Mouse (Mus musculus): ENCODE measurements at regions not wholly inside any gene's neighbourhood (a gene's known extent, or its start where the extent isn't known, plus 50 kb on each side); places are given as distances from the start of the nearest gene placed in this dataset.

- Histone ChIP-seq H3K27ac (no peak overlapping the region), H3K27me3 (ENCODE audit: low read depth, poor library complexity, severe bottlenecking) (no peaks in the 10 kb centered on the region), H3K36me3 (no peaks in the 10 kb centered on the region), H3K4me3 (no peak overlapping the region), H3K9me3 (replicated peaks) (no peaks in the 10 kb centered on the region), H3K4me1 (peaks cover 3% of the 10 kb centered on the region; the same call in 1 of the 2 replicates)
- no peak for DNase-seq (ENCODE audit: low spot score)
- WGBS = 84% methylated on average over 3 of the region's 3 CpGs
Observed at GRCm38 (mm10) chr13:113500373-113500990, 117.9 kb downstream of the Snx18 start.

DNA sequence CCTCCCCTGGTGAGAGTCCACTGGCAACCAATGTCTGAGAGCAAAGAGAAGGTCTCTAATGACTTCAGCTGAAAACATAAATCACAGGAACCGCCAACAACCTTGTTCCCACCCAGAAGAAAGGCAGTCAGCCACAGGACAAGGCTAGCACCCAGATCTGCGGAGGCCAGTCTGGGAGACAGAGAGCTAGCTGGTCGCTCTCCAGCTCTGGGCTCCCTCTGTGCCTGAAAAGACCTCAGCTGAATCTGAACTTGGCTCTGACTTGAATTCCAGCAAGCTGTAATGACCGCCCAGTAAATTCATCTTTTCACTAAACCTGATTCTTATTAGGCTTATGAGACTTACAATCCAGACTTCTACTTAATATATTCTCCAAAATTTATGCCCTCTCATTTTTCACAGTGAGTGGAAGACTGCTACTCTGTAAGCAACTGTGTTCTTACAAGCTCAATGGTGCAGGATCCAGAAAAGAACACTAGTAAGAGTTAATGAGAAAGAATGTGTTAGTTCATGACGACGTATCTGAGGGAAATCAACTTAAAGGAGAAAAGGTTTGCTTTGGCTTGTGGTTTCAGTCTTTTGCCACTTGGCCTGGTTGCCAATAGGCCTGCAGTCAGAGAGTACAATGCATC, 119.2 kb downstream of the Snx18 start:
- Histone ChIP-seq H3K4me3 (no peak overlapping the region), H3K36me3 (no peaks in the 10 kb centered on the region), H3K27ac (no peak overlapping the region), H3K27me3 (ENCODE audit: low read depth, poor library complexity, severe bottlenecking) (no peaks in the 10 kb centered on the region), H3K9me3 (replicated peaks) (no peaks in the 10 kb centered on the region), H3K4me1 (peaks cover 3% of the 10 kb centered on the region; the same call in 1 of the 2 replicates)
- WGBS = 92% methylated on average over 6 of the region's 6 CpGs
- no peak for DNase-seq (ENCODE audit: low spot score)

- no peak overlapping the region for H3K27ac ChIP-seq
- H3K4me1 ChIP-seq = no peaks in the 10 kb centered on the region
- H3K9me3 ChIP-seq (replicated peaks) = no peaks in the 10 kb centered on the region
- no peaks in the 10 kb centered on the region for H3K36me3 ChIP-seq
- H3K4me3 ChIP-seq = no peak overlapping the region
- no peaks in the 10 kb centered on the region for H3K27me3 ChIP-seq (ENCODE audit: low read depth, poor library complexity, severe bottlenecking)
- WGBS = 77% methylated on average over 5 of the region's 5 CpGs
- DNase-seq (ENCODE audit: low spot score) = no peak
Observed at GRCm38 (mm10) chr13:113495595-113496285, 122.6 kb downstream of the Snx18 start.

DNA sequence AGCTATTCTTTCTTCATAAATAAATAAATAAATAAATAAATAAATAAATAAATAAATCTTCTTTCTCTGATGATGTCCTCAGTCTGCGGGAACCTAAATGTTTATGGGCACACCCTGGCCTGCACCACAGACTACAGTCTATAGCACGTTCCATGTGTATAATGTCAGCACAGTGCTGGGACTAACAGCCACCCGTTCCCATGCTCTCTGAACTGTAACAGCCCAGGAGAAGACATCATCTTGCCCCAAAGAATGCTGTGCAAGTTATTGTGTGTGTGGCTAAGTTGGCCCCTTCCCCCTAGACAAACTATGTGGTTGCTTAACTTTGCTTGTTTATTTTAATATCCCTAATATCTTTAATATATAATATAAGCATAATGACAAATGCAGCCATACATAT, 123.2 kb downstream of the Snx18 start:
- no peaks in the 10 kb centered on the region for H3K4me1 ChIP-seq
- WGBS = 90% methylated on average over 3 of the region's 3 CpGs
- no peak overlapping the region for H3K4me3 ChIP-seq
- no peak overlapping the region for H3K27ac ChIP-seq
- H3K9me3 ChIP-seq (replicated peaks) = no peaks in the 10 kb centered on the region
- DNase-seq (ENCODE audit: low spot score) = no peak
- H3K27me3 ChIP-seq (ENCODE audit: low read depth, poor library complexity, severe bottlenecking) = no peaks in the 10 kb centered on the region
- H3K36me3 ChIP-seq = no peaks in the 10 kb centered on the region

DNA sequence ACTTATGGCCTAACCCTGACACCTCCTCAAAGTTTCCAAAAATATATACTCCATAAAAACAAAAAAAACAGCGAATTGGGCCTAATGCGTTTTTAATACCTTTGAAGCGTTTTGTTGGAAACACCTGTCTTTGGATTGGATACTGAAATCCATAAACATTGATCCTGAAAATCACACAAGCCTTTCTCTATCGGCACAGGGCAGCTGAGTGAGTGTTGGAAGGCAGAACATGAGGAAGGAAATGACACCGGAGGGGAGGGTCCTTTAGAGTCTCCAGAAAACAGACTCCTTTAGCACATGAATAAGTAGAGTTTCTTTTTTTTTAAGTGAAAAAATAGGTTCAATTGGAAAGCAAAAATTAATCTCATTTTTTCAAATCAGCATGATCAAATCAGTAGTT, 123.7 kb downstream of the Snx18 start:
- H3K4me1 ChIP-seq = no peaks in the 10 kb centered on the region
- H3K27me3 ChIP-seq (ENCODE audit: low read depth, poor library complexity, severe bottlenecking) = no peaks in the 10 kb centered on the region
- no peaks in the 10 kb centered on the region for H3K36me3 ChIP-seq
- no peak for DNase-seq (ENCODE audit: low spot score)
- H3K27ac ChIP-seq = no peak overlapping the region
- no peaks in the 10 kb centered on the region for H3K9me3 ChIP-seq (replicated peaks)
- no peak overlapping the region for H3K4me3 ChIP-seq
- 91% methylated on average over 5 of the region's 5 CpGs for WGBS

DNA sequence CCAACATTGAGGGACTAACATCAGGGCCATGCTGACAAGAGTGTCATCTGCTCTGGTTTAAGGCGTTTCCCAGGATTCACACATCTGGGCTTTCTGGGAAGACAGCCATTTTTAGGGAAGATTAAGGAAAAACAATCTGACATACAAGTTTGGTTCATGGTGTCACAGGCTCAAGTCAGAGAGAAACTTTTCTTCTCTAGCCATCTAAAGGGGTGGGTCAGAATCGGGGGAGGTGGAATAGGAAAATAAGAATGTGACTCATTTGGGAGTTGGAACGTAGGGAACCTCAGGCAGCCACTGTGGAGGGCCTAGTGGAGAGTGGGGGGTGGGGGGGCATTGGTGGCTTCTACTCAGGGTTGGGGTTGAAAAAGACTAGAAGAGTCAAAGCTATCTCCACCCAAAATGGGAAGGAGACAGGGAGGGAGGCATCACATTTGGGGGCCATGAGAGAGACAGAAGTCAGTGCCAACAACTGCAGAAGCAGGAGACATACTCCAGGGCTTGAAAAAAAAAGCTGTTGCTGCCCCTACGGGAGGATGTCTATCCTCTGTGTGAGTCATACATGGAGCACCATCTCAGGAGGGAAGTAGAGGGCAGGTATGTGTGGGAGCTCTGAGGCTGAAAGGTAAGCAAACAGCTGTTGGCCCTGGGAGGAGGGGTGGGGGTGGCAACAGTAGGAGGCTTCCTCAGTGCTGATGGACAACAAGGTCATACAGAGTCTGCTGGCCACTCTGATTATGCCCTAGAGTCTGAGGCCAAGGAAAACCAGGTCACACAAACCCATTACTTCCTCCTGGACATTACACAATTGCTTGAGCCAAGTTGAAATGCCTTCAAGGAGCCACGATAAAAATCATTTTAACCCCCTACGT, 128.2 kb downstream of the Snx18 start:
- DNase-seq (ENCODE audit: low spot score) = no peak
- Histone ChIP-seq H3K27me3 (ENCODE audit: low read depth, poor library complexity, severe bottlenecking) (no peaks in the 10 kb centered on the region), H3K27ac (no peak overlapping the region), H3K4me1 (no peaks in the 10 kb centered on the region), H3K9me3 (replicated peaks) (no peaks in the 10 kb centered on the region), H3K4me3 (no peak overlapping the region), H3K36me3 (no peaks in the 10 kb centered on the region)
- WGBS = 86% methylated on average over 6 of the region's 6 CpGs

GRCm38 (mm10) chr13:113486368-113486955, 131.9 kb downstream of the Snx18 start:
- Histone ChIP-seq H3K36me3 (no peaks in the 10 kb centered on the region), H3K4me1 (peaks cover 3% of the 10 kb centered on the region; the same call in 1 of the 2 replicates), H3K4me3 (no peak overlapping the region), H3K27ac (no peak overlapping the region), H3K9me3 (replicated peaks) (no peaks in the 10 kb centered on the region), H3K27me3 (ENCODE audit: low read depth, poor library complexity, severe bottlenecking) (no peaks in the 10 kb centered on the region)
- WGBS = 79% methylated on average over 6 of the region's 6 CpGs
- no peak for DNase-seq (ENCODE audit: low spot score)

- no peak for DNase-seq (ENCODE audit: low spot score)
- H3K36me3 ChIP-seq = no peaks in the 10 kb centered on the region
- WGBS = 90% methylated on average over 7 of the region's 7 CpGs
Observed at GRCm38 (mm10) chr13:113485511-113485910, 132.9 kb downstream of the Snx18 start.

GRCm38 (mm10) chr13:113484159-113484762, 134.1 kb downstream of the Snx18 start:
- H3K4me1 ChIP-seq = peaks cover 3% of the 10 kb centered on the region; the same call in 1 of the 2 replicates
- 41% methylated on average over 10 of the region's 10 CpGs for WGBS
- H3K9me3 ChIP-seq (replicated peaks) = no peaks in the 10 kb centered on the region
- H3K27me3 ChIP-seq (ENCODE audit: low read depth, poor library complexity, severe bottlenecking) = no peaks in the 10 kb centered on the region
- DNase-seq (ENCODE audit: low spot score) = no peak
- no peaks in the 10 kb centered on the region for H3K36me3 ChIP-seq
- no peak overlapping the region for H3K27ac ChIP-seq
- no peak overlapping the region for H3K4me3 ChIP-seq

More at GRCm38 (mm10) chr13:113485511-113485910, 132.9 kb downstream of the Snx18 start:
- H3K27me3 ChIP-seq (ENCODE audit: low read depth, poor library complexity, severe bottlenecking) = no peaks in the 10 kb centered on the region
- no peaks in the 10 kb centered on the region for H3K9me3 ChIP-seq (replicated peaks)
- no peak overlapping the region for H3K27ac ChIP-seq
- H3K4me1 ChIP-seq = peaks cover 3% of the 10 kb centered on the region; the same call in 1 of the 2 replicates
- H3K4me3 ChIP-seq = no peak overlapping the region

DNA sequence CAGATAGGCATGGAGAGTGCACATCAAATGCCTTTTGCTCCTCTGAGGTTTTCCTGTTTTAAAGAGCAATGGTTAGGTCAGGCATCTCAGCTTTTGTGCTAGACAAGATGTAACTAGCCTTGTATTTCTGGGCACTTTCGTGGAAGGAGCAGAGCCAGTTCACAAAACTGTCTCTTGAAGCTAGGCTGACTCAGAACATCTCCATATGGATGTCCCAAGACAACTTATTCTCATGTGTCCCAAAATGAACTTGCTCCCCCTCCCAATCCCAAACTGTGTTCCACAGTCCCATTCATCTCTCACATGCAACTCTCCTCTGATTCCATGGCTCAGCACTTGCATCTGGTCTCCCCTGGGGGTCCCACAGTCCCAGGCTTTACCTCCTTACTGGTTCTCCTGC, 135.5 kb downstream of the Snx18 start:
- H3K4me1 ChIP-seq = peaks cover 3% of the 10 kb centered on the region; the same call in 1 of the 2 replicates
- H3K4me3 ChIP-seq = no peak overlapping the region
- H3K27me3 ChIP-seq (ENCODE audit: low read depth, poor library complexity, severe bottlenecking) = no peaks in the 10 kb centered on the region
- DNase-seq (ENCODE audit: low spot score) = no peak
- no peaks in the 10 kb centered on the region for H3K9me3 ChIP-seq (replicated peaks)
- H3K36me3 ChIP-seq = no peaks in the 10 kb centered on the region
- 90% methylated on average over 1 of the region's 1 CpGs for WGBS
- H3K27ac ChIP-seq = no peak overlapping the region

DNA sequence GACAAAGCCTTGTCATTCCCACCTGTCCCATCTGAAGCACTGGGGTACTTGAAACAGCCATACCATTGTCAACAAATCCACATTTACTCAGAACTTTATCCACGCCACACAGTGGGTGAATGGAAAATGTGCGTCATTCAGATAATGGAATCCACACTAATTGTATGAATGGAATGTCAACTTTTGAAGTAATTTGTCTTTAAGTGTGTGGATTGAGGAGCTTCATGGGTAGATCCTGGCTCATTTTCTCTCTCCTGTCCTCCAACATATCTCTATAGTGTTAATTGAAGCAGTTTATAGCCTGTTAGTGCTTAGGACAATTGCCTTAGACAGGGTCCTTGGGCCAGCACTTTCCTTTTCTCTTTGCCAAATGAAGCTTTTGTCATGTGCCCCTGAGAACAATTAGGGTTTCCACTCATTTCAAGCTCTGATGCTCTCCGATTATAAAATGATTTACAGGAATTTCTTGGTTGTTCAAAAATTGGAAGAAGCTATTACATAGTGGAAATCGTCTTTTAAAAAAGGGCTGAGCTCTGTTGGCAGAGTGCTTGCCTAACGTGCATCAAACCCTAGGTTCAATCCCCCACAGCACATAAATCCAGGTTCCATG, 140.4 kb downstream of the Snx18 start:
- Histone ChIP-seq H3K4me1 (no peaks in the 10 kb centered on the region), H3K36me3 (no peaks in the 10 kb centered on the region), H3K4me3 (no peak overlapping the region), H3K9me3 (replicated peaks) (no peaks in the 10 kb centered on the region), H3K27me3 (ENCODE audit: low read depth, poor library complexity, severe bottlenecking) (no peaks in the 10 kb centered on the region), H3K27ac (no peak overlapping the region)
- DNase-seq (ENCODE audit: low spot score) = no peak
- 91% methylated on average over 5 of the region's 5 CpGs for WGBS

All from limb, embryonic 10.5 days (tissue).